Mouse (Mus musculus): ENCODE measurements around the gene Padi4. TPM values are rescaled to one million over a fixed set of nuclear protein-coding genes. Genes with fewer than 3 reads are reported as not detected.

Gene Padi4
- 1.1 and 1.4 TPM in 2 replicates for polyA plus RNA-seq (2015; fragmentation: Nextera tagmentation; extraction: Ambion mirVana)

DNA sequence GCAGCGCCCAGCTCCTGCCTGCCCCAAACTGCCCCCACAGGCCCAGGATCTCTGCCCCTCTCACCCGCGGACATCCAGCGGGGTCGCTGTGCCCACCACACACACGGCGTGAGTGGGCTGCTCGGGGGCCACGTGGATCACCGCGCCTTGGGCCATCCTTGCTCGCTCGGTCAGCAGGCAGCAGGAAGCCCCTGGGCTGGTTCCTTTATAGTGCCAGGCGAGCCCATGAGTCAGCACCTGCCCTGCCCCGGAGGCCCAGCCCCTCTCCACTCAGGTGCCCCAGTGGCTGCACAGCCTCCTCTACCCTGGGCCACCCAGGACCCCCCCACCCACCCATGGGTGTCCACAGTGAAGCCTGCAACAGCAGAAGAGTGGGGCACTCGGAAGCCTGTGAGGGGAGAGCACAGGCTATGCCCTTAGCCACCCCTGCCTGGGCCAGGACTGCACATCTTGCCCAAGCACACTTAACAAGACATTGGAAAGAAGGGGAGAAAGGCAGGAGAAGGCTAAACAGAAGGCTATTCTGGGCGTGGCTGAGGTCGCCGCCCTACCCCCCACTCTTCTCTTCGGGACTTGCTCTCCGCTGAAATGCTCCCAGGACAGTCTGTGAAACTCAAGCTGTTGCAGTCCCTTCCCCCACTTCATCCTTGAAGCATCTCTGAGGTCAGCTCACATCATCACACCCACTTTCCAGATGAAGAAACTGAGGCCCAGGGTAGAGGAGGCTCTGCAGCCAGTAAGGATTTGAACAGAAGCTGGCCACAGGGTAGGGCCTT is at the start of gene Padi4:
Padi4 (minus strand) TSS at position 212 of the 776 bp plus-strand sequence.
- 82% methylated on average over 21 of the region's 21 CpGs for WGBS
- Histone ChIP-seq H3K9me3 (replicated peaks) (no peaks in the 10 kb centered on the region), H3K9ac (no peak within 1 kb of the TSS), H3K27me3 (no peaks in the 10 kb centered on the region), H3K4me1 (peaks cover 25% of the 10 kb centered on the region), H3K36me3 (no peaks in the 10 kb centered on the region), H3K27ac (no peak within 1 kb of the TSS), H3K4me2 (no peak within 1 kb of the TSS), H3K4me3 (replicated peaks) (no peak within 1 kb of the TSS)
- peak; percentile 30 for ATAC-seq (replicated peaks; ENCODE audit: low FRiP score)

DNA sequence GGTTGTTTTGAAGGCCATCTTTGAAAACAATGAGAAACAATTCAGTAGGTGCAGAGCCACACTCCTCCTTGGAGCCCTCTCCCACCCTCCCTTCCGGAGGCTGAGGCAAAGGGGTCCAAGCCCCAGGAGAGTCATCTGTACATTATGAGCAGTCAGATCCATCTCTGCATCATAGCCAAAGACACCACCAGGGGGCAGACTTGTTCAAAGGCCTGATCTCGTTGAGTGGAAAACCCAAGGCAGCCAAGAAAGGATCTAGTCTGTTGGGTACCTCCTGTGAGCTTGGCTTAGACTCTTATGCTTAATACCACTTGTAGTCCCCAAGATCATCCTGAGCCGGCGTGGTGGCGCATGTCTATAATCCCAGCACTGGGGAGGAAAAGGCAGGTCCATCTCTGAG is 48.0 kb upstream of the Padi4 start:
- no peak overlapping the region for H3K4me3 ChIP-seq (replicated peaks)
- no peak overlapping the region for H3K9ac ChIP-seq
- H3K4me1 ChIP-seq = peaks cover 2% of the 10 kb centered on the region
- no peak overlapping the region for H3K4me2 ChIP-seq
- H3K36me3 ChIP-seq = no peaks in the 10 kb centered on the region
- 69% methylated on average over 5 of the region's 5 CpGs for WGBS
- no peak overlapping the region for H3K27ac ChIP-seq
- peaks cover 16% of the 10 kb centered on the region for H3K9me3 ChIP-seq (replicated peaks)
- H3K27me3 ChIP-seq = no peaks in the 10 kb centered on the region
- ATAC-seq (replicated peaks; ENCODE audit: low FRiP score) = no peak

DNA sequence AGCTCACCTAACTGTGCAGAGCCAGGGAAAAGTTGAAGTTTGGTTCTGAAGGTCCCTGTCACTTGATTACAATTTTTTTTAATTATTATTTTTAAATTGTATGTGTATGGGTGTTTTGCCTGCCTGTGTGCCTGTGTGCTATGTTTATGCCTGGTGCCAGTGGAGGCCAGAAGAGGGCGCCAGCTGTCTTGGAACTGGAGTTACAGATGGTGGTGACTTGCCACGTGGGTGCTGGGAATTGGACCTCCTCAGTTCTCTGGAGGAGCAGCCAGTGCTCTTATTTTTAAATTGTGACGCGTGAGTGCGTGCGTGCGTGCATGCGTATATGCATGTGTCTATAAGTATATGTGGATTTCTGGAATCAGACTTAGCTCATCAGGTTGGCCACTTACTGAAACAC is 43.4 kb upstream of the Padi4 start:
- no peak overlapping the region for H3K27ac ChIP-seq
- no peak overlapping the region for H3K4me2 ChIP-seq
- no peak overlapping the region for H3K9ac ChIP-seq
- peaks cover 41% of the 10 kb centered on the region for H3K4me1 ChIP-seq
- no peak overlapping the region for H3K4me3 ChIP-seq (replicated peaks)
- no peaks in the 10 kb centered on the region for H3K9me3 ChIP-seq (replicated peaks)
- 93% methylated on average over 8 of the region's 8 CpGs for WGBS
- ATAC-seq (replicated peaks; ENCODE audit: low FRiP score) = no peak
- no peaks in the 10 kb centered on the region for H3K27me3 ChIP-seq
- no peaks in the 10 kb centered on the region for H3K36me3 ChIP-seq

DNA sequence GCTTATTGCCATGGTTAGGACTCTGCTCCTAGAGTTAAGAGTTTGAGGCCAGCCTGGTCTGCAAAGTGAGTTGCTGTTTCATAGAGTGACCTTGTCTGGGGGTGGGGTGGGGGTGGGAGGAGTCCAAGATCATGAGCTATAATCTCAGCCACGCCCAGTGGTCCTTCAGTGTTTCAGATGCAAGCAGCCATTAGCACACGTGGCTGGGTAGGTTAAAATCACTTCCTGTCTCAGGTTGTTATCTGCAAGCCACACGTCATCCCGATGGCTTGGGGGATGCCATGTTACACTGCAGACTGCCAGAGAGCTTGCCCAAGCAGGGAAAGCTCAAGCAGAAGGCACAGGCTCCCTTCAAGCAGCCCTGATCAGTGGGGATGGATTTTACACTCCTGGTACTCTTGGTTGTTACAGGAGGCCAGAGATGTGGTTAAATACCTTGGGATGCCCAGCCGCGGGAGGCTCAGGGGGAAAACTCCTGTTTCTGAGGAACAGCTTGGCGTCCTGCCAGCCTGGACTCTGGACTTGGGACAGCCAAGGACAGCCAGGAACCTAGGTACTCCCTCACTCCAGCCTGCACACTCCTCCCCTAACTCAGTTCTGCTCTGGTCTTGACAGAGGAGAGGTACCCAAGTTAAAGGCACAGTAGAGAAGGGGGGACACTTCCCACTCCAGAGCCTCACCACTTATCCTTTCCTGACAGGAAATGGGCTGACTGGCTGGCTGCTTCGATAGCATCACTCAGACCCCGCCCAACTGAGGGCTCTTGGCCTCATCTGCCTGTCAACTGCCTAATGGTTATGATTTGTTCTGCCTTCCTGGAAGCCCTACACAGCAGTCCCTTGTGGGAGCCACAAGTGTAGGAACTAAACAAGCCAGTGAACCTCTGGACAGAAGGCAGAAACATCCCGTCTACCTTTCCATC is 42.2 kb upstream of the Padi4 start:
- H3K4me2 ChIP-seq = no peak overlapping the region
- no peaks in the 10 kb centered on the region for H3K9me3 ChIP-seq (replicated peaks)
- peaks cover 48% of the 10 kb centered on the region for H3K4me1 ChIP-seq
- H3K9ac ChIP-seq = no peak overlapping the region
- no peak overlapping the region for H3K4me3 ChIP-seq (replicated peaks)
- no peaks in the 10 kb centered on the region for H3K36me3 ChIP-seq
- no peak for ATAC-seq (replicated peaks; ENCODE audit: low FRiP score)
- peaks cover 7% of the 10 kb centered on the region; the same call in 1 of the 2 replicates for H3K27me3 ChIP-seq
- 39% methylated on average over 10 of the region's 10 CpGs for WGBS
- 0 out of 2 replicates have a peak overlapping the region, but pooled peaks have one; percentile 4 for H3K27ac ChIP-seq

DNA sequence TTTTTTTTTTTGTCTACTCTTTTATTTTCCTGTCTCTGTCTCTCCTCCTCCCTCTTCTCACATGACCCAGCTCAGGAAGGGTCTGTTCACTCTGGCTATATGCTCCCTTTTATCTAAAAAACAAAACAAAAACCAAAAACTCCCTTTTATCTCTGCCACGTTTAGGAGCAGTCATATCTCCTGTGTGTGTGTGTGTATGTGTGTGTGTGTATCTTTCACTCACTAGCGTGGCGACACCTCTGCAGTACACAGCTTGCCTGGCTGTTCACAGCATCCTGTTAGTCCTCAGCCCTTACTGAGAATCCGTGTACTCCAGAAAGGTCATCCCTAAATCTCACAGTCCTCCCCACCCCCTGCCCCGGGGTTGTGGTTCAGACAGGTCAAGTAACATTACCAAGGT is 41.5 kb upstream of the Padi4 start:
- no peak for ATAC-seq (replicated peaks; ENCODE audit: low FRiP score)
- H3K36me3 ChIP-seq = no peaks in the 10 kb centered on the region
- H3K27me3 ChIP-seq = peaks cover 7% of the 10 kb centered on the region; the same call in 1 of the 2 replicates
- H3K9ac ChIP-seq = no peak overlapping the region
- H3K4me2 ChIP-seq = no peak overlapping the region
- WGBS = 61% methylated on average over 5 of the region's 5 CpGs
- no peaks in the 10 kb centered on the region for H3K9me3 ChIP-seq (replicated peaks)
- H3K4me1 ChIP-seq = peaks cover 51% of the 10 kb centered on the region
- no peak overlapping the region for H3K4me3 ChIP-seq (replicated peaks)
- no peak overlapping the region for H3K27ac ChIP-seq

DNA sequence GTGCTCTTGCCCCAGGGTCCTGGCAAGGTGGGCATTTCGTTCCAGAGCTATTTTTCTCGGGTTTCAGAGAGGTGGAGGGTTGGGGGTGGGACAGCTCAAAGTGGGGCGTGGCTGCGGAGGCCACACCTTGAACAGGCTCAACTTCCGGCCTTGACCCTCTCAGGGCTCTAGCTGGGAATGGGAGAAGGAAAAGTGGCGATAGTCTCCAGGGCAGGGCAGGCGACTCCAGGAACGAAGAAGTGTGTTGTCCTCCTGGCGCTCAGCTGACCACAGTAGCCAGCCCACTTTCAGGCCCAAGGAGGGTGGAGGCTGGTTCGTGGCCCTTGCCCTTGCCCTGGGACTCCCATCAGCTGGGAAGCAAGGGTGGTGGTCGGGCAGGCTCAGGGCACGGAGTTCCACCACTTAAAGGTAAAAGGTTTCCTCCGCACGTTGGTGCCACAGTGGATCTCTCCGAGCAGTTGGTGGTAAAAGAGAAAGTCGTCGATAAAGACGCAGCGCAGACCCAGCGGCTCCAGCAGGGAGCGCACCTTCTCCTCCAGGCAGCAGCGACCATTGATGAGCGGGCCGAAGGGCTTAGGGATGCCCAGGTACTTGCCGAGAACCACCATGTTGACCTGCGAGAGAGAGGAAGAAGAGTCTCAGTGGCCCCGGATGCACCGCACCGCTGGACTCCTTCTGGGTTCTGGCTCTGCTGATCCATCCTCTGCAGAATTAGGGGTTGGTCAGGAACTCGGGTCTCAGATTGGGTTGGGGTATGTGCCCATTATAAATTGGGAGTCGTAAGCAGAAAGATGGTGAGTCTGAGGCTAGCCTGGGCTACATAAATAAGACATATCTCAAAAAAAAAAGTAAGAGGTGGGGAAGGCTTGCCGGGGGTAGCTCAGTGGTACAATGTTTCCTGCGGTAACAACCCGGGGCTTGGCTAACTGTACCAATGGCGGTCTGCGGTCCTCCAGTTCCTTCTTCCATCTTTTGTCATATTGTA is 40.5 kb upstream of the Padi4 start:
- Histone ChIP-seq H3K4me2 (peak overlapping the region; percentile 85), H3K4me3 (replicated peaks) (peak overlapping the region; percentile 49), H3K4me1 (peaks cover 51% of the 10 kb centered on the region), H3K36me3 (no peaks in the 10 kb centered on the region), H3K9ac (peak overlapping the region; percentile 47), H3K9me3 (replicated peaks) (no peaks in the 10 kb centered on the region), H3K27me3 (peaks cover 7% of the 10 kb centered on the region; the same call in 1 of the 2 replicates), H3K27ac (peak overlapping the region; percentile 79)
- WGBS = 24% methylated on average over 36 of the region's 36 CpGs
- peak; percentile 77 for ATAC-seq (replicated peaks; ENCODE audit: low FRiP score)

DNA sequence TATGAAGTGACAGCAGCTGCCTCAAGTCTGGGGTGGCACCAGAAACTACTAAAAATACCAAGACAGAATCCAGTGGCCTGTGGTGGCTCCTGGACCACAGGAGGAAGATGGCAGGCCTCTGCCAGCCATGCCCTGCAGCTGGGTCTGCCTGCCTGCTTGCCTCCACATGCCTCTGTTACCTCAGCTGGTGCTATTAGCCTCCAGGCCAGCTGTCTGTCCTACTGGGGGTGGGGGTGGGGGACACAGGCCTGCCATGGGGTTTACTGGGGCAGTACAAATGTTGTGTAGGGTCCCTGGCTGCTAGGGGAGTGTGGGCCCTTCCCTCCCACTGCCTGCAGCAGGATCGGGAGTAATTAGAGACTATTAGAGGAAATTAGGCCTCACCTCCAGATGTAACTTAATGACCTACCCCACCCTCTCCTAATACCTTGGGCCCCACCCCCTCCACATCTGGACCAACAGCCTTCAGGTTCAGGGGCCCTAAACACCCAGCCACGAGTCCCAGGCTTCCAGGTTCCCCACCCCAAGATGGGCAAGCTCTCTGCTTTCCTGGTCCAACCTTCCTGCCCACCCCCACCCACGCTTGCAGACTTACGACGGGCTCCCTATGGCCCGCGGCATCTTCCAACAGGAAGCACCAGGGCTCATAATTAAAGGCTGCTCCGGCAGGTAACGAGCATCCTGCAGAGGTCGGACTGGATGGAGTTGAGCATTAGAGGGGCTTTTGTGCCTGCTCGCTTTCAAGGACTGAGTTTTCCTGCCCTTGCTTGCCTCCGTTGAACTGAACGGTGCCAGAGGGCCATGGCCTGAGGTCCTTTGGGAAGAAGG is 39.5 kb upstream of the Padi4 start:
- Histone ChIP-seq H3K9ac (no peak overlapping the region), H3K9me3 (replicated peaks) (no peaks in the 10 kb centered on the region), H3K4me3 (replicated peaks) (peak overlapping the region; percentile 49), H3K36me3 (no peaks in the 10 kb centered on the region), H3K4me1 (peaks cover 51% of the 10 kb centered on the region), H3K27ac (peak overlapping the region; percentile 67), H3K4me2 (peak overlapping the region; percentile 85), H3K27me3 (peaks cover 7% of the 10 kb centered on the region; the same call in 1 of the 2 replicates)
- 9% methylated on average over 13 of the region's 13 CpGs for WGBS
- ATAC-seq (replicated peaks; ENCODE audit: low FRiP score) = no peak

DNA sequence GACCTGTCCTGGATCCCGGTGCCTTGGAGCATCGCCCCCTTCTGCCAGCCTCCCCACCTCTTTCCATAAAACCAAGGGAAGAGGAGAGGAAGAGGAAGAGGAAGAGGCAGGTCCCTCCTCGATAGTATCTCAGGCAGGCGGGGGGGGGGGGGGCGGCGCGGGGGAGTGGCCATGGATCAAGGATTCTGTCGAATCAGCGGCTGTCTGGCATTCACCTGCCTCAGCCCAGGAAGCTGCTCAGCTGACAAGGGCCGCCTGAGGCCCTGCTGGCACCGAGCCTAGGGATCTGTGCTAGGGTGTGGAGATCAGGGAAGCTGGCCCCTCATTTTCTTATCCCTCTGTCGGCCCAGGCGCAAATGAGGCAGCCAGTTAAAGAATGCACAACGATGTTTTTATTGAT is 38.6 kb upstream of the Padi4 start:
- WGBS = 16% methylated on average over 14 of the region's 14 CpGs
- H3K4me2 ChIP-seq = peak overlapping the region; percentile 36

DNA sequence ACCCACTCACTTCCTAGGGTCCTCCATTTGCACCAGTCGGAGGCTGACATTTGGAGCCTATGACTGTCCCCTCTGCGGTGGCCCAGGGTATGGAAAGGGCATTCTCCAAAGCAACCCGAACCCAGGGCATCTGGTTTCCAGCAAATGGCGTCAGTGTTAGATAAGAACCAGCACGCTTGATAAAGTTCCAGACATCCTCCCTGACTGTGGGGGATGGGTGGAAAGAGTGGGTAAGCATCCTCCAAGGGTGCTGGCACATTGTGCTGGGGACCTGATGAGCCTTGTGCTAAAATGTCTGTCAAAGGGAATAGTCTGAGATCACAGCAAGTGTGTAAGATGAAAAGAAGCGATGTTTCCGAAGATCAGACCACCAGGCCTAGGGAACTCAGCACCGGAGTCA is 38.2 kb upstream of the Padi4 start:
- Histone ChIP-seq H3K27ac (no peak overlapping the region), H3K4me3 (replicated peaks) (no peak overlapping the region), H3K4me1 (peaks cover 51% of the 10 kb centered on the region), H3K9me3 (replicated peaks) (no peaks in the 10 kb centered on the region), H3K36me3 (no peaks in the 10 kb centered on the region), H3K9ac (no peak overlapping the region), H3K27me3 (peaks cover 7% of the 10 kb centered on the region; the same call in 1 of the 2 replicates), H3K4me2 (peak overlapping the region; percentile 36)
- 34% methylated on average over 8 of the region's 8 CpGs for WGBS
- no peak for ATAC-seq (replicated peaks; ENCODE audit: low FRiP score)

More for the DNA sequence above, 38.6 kb upstream of the Padi4 start:
- Histone ChIP-seq H3K36me3 (no peaks in the 10 kb centered on the region), H3K9ac (no peak overlapping the region), H3K9me3 (replicated peaks) (no peaks in the 10 kb centered on the region), H3K4me3 (replicated peaks) (no peak overlapping the region), H3K27me3 (peaks cover 7% of the 10 kb centered on the region; the same call in 1 of the 2 replicates), H3K4me1 (peaks cover 51% of the 10 kb centered on the region), H3K27ac (no peak overlapping the region)
- ATAC-seq (replicated peaks; ENCODE audit: low FRiP score) = no peak

DNA sequence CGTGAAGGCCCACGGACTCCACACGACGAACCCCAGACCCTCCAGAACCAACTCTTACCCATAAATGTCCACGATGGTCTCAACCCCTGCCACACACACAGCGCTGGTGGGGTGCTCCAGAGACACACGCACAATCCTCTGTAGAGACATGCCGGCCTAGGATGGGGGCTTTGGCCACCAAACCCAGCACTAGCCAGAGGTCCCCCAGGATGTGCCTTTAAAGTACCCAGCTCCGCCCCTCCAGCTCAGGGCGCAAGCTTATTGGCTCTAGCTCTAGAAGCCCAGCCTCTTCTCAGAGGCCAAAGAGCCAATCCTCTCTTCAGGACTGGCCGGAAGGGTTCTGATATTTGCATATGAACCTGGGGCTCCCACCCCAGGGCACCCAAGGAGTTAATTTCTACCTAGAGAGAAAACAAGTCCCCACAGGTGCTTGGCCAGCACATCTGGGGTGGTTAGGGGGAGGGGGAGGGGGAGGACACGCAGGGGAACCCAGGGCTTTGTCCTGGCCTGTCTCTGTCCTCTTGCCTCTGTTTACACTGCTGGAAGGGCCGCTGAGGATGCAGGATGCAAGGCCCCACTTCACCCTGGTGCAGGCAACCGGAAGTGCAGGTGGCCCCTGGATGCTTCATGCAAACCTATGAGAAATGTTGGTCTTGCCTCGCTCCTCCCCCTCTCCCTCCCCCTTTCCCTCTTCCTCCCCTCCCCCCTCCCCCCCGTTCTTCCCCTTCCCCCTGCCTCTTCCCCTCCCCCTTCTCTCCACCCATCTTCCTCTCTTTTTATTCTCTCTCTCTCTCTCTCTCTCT is 36.6 kb upstream of the Padi4 start, which contains the start of gene Padi3:
Padi3 (minus strand) TSS at position 191 of the 803 bp plus-strand sequence.
- no peak within 1 kb of the TSS for H3K27ac ChIP-seq
- H3K9ac ChIP-seq = no peak within 1 kb of the TSS
- no peaks in the 10 kb centered on the region for H3K36me3 ChIP-seq
- H3K9me3 ChIP-seq (replicated peaks) = no peaks in the 10 kb centered on the region
- H3K4me3 ChIP-seq (replicated peaks) = no peak within 1 kb of the TSS
- peaks cover 36% of the 10 kb centered on the region for H3K4me1 ChIP-seq
- no peak for ATAC-seq (replicated peaks; ENCODE audit: low FRiP score)
- 73% methylated on average over 16 of the region's 16 CpGs for WGBS
- H3K27me3 ChIP-seq = peaks cover 10% of the 10 kb centered on the region; the same call in 1 of the 2 replicates
- no peak within 1 kb of the TSS for H3K4me2 ChIP-seq

Data from kidney, embryonic 15.5 days (tissue).